Mouse (Mus musculus) MEL (cell line): ENCODE measurements around the gene Olfr1329. TPM values are rescaled to one million over a fixed set of nuclear protein-coding genes. Genes with fewer than 3 reads are reported as not detected.

Source experiments
- DNase-seq: peaks from one replicate; pipeline ENCODE4 v3.0.0; 2011; ENCODE audit warnings: low read depth, low spot score
- H3K27ac ChIP-seq: 2 replicates; pipeline ENCODE4 v1.5.1; 2012; ENCODE audit warnings: low read depth, mild to moderate bottlenecking, control low read depth, low read length, moderate library complexity; ENCODE audit not compliant: control insufficient read depth
- H3K27me3 ChIP-seq, 2 experiments: fragments of 150-350 bp in 1 of 2; sonication (generic) in 1 of 2; 2 replicates each; pipeline ENCODE4 v1.6.1; 2012; ENCODE audit warnings: low read length in 2 of 2, mild to moderate bottlenecking in 2 of 2, improper control_type of control experiment in 1 of 2, moderate library complexity in 1 of 2; ENCODE audit not compliant: insufficient read depth in 2 of 2, control insufficient read depth in 1 of 2
- H3K36me3 ChIP-seq, 2 experiments: 2 replicates each; pipeline ENCODE4 v1.6.1; 2012 to 2014; ENCODE audit warnings: low read length in 2 of 2, improper control_type of control experiment in 1 of 2, inconsistent platforms in 1 of 2, mild to moderate bottlenecking in 1 of 2; ENCODE audit not compliant: insufficient read depth in 2 of 2, control insufficient read depth in 1 of 2
- H3K4me1 ChIP-seq, 2 experiments: fragments of 150-350 bp in 1 of 2; sonication (generic) in 1 of 2; 2 replicates each; pipeline ENCODE4 v1.6.1; 2012; ENCODE audit warnings: low read length in 2 of 2, improper control_type of control experiment in 1 of 2, mild to moderate bottlenecking in 1 of 2; ENCODE audit not compliant: insufficient read depth in 2 of 2, control insufficient read depth in 1 of 2
- H3K4me3 ChIP-seq, 2 experiments: fragments of 150-350 bp in 1 of 2; sonication (generic) in 1 of 2; 2 replicates each; pipeline ENCODE4 v1.5.1; 2012; ENCODE audit warnings: low read depth in 2 of 2, low read length in 2 of 2, mild to moderate bottlenecking in 2 of 2, moderate library complexity in 2 of 2, control low read depth in 1 of 2, improper control_type of control experiment in 1 of 2; ENCODE audit not compliant: control insufficient read depth in 1 of 2, insufficient read depth in 1 of 2
- H3K79me2 ChIP-seq: 2 replicates; pipeline ENCODE4 v1.6.1; 2012; ENCODE audit warnings: mild to moderate bottlenecking, low read length, moderate library complexity; ENCODE audit not compliant: control insufficient read depth, poor library complexity, insufficient read depth
- H3K9ac ChIP-seq: 2 replicates; pipeline ENCODE4 v1.6.1; 2012; ENCODE audit warnings: low read depth, mild to moderate bottlenecking, control low read depth, low read length, moderate library complexity; ENCODE audit not compliant: control insufficient read depth, poor library complexity, severe bottlenecking
- H3K9me3 ChIP-seq: fragments of 150-350 bp; sonication (generic); replicated peaks from 2 replicates; pipeline ENCODE4 v1.6.1; 2012; ENCODE audit warnings: mild to moderate bottlenecking, low read length, improper control_type of control experiment, moderate library complexity; ENCODE audit not compliant: insufficient read depth
- BHLHE40 ChIP-seq: IDR thresholded peaks from 2 replicates; pipeline ENCODE4 v1.6.1; 2012; ENCODE audit warnings: low read depth, mild to moderate bottlenecking, inconsistent platforms, low read length, improper control_type of control experiment, borderline replicate concordance
- CHD1 ChIP-seq: IDR thresholded peaks from 2 replicates; pipeline ENCODE4 v1.6.1; 2012; ENCODE audit warnings: low read depth, mild to moderate bottlenecking, inconsistent platforms, low read length, improper control_type of control experiment
- CHD2 ChIP-seq: IDR thresholded peaks from 2 replicates; pipeline ENCODE4 v1.6.1; 2011; ENCODE audit warnings: low read length, improper control_type of control experiment
- CTCF ChIP-seq, 3 experiments: IDR thresholded peaks in 2 of 3; conservative IDR thresholded peaks in 1 of 3; 2 replicates each; pipeline ENCODE4 v1.5.1; 2011 to 2012; ENCODE audit warnings: low read length in 3 of 3, low read depth in 2 of 3, mild to moderate bottlenecking in 2 of 3, improper control_type of control experiment in 1 of 3, inconsistent platforms in 1 of 3, mixed read lengths in 1 of 3, moderate library complexity in 1 of 3; ENCODE audit not compliant: control insufficient read depth in 1 of 3, insufficient read depth in 1 of 3, poor library complexity in 1 of 3, severe bottlenecking in 1 of 3
- E2F4 ChIP-seq: IDR thresholded peaks from 2 replicates; pipeline ENCODE4 v1.6.1; 2011; ENCODE audit warnings: low read depth, low read length, improper control_type of control experiment, borderline replicate concordance
- EP300 ChIP-seq, 2 experiments: IDR thresholded peaks; 2 replicates each; pipeline ENCODE4 v1.6.1; 2011; ENCODE audit warnings: improper control_type of control experiment in 2 of 2, low read length in 2 of 2, low read depth in 1 of 2, mild to moderate bottlenecking in 1 of 2
- ETS1 ChIP-seq: IDR thresholded peaks from 2 replicates; pipeline ENCODE4 v1.6.1; 2012; ENCODE audit warnings: low read depth, mild to moderate bottlenecking, inconsistent platforms, low read length, improper control_type of control experiment, moderate library complexity
- GABPA ChIP-seq: IDR thresholded peaks from 2 replicates; pipeline ENCODE4 v1.6.1; 2012; ENCODE audit warnings: low read depth, mild to moderate bottlenecking, inconsistent platforms, low read length, improper control_type of control experiment, moderate library complexity
- GATA1 ChIP-seq: IDR thresholded peaks from 2 replicates; pipeline ENCODE4 v1.6.1; 2011; ENCODE audit warnings: low read depth, low read length, improper control_type of control experiment
- HCFC1 ChIP-seq: IDR thresholded peaks from 2 replicates; pipeline ENCODE4 v1.6.1; 2012; ENCODE audit warnings: low read depth, mild to moderate bottlenecking, inconsistent platforms, low read length, improper control_type of control experiment, moderate library complexity
- JUND ChIP-seq: IDR thresholded peaks from 2 replicates; pipeline ENCODE4 v1.6.1; 2011; ENCODE audit warnings: low read depth, mild to moderate bottlenecking, improper control_type of control experiment, low read length
- MAFK ChIP-seq: IDR thresholded peaks from 2 replicates; pipeline ENCODE4 v1.6.1; 2011; ENCODE audit warnings: low read depth, mild to moderate bottlenecking, low read length, improper control_type of control experiment, borderline replicate concordance
- MAX ChIP-seq: IDR thresholded peaks from 2 replicates; pipeline ENCODE4 v1.6.1; 2011; ENCODE audit warnings: low read length, improper control_type of control experiment
- MAZ ChIP-seq: IDR thresholded peaks from 2 replicates; pipeline ENCODE4 v1.6.1; 2012; ENCODE audit warnings: low read depth, mild to moderate bottlenecking, inconsistent platforms, low read length, improper control_type of control experiment
- MEF2A ChIP-seq: IDR thresholded peaks from 2 replicates; pipeline ENCODE4 v1.6.1; 2014; ENCODE audit warnings: low read depth, mild to moderate bottlenecking, inconsistent platforms, low read length, improper control_type of control experiment; ENCODE audit not compliant: poor library complexity, insufficient replicate concordance, severe bottlenecking; ENCODE audit errors: extremely low read depth
- MYC ChIP-seq: IDR thresholded peaks from 2 replicates; pipeline ENCODE4 v1.6.1; 2011; ENCODE audit warnings: low read depth, mild to moderate bottlenecking, low read length, improper control_type of control experiment, moderate library complexity
- NRF1 ChIP-seq: IDR thresholded peaks from 2 replicates; pipeline ENCODE4 v1.6.1; 2014; ENCODE audit warnings: low read depth, mild to moderate bottlenecking, inconsistent platforms, low read length, improper control_type of control experiment, moderate library complexity; ENCODE audit not compliant: poor library complexity, insufficient read depth, severe bottlenecking
- POLR2A ChIP-seq, 2 experiments: IDR thresholded peaks; 2 replicates each; pipeline ENCODE4 v1.6.1; 2011 to 2012; ENCODE audit warnings: low read length in 2 of 2, mild to moderate bottlenecking in 2 of 2, control low read depth in 1 of 2, improper control_type of control experiment in 1 of 2, low read depth in 1 of 2, moderate library complexity in 1 of 2; ENCODE audit not compliant: control insufficient read depth in 1 of 2, insufficient read depth in 1 of 2, poor library complexity in 1 of 2
- POLR2AphosphoS5 ChIP-seq: IDR thresholded peaks from 2 replicates; pipeline ENCODE4 v1.6.1; 2012; ENCODE audit warnings: low read depth, borderline replicate concordance, mild to moderate bottlenecking, inconsistent platforms, low read length, moderate library complexity, mixed read lengths
- RAD21 ChIP-seq: IDR thresholded peaks from 2 replicates; pipeline ENCODE4 v1.6.1; 2011; ENCODE audit warnings: mild to moderate bottlenecking, low read depth, low read length, improper control_type of control experiment
- RCOR1 ChIP-seq: IDR thresholded peaks from 2 replicates; pipeline ENCODE4 v1.6.1; 2012; ENCODE audit warnings: low read depth, mild to moderate bottlenecking, inconsistent platforms, low read length, improper control_type of control experiment
- SIN3A ChIP-seq: IDR thresholded peaks from 2 replicates; pipeline ENCODE4 v1.6.1; 2012; ENCODE audit warnings: low read length, improper control_type of control experiment, inconsistent platforms
- SMC3 ChIP-seq: IDR thresholded peaks from 2 replicates; pipeline ENCODE4 v1.6.1; 2011; ENCODE audit warnings: low read depth, low read length, improper control_type of control experiment
- TAL1 ChIP-seq: IDR thresholded peaks from 2 replicates; pipeline ENCODE4 v1.6.1; 2012; ENCODE audit warnings: mild to moderate bottlenecking, inconsistent platforms, low read length, moderate library complexity, mixed read lengths
- TCF12 ChIP-seq: IDR thresholded peaks from 2 replicates; pipeline ENCODE4 v1.6.1; 2014; ENCODE audit warnings: low read depth, mild to moderate bottlenecking, inconsistent platforms, low read length, improper control_type of control experiment, moderate library complexity
- UBTF ChIP-seq: IDR thresholded peaks from 2 replicates; pipeline ENCODE4 v1.6.1; 2012; ENCODE audit warnings: low read depth, mild to moderate bottlenecking, inconsistent platforms, low read length, improper control_type of control experiment, moderate library complexity, borderline replicate concordance; ENCODE audit not compliant: insufficient read depth
- USF2 ChIP-seq, 2 experiments: IDR thresholded peaks; 2 replicates each; pipeline ENCODE4 v1.6.1; 2011 to 2012; ENCODE audit warnings: improper control_type of control experiment in 2 of 2, low read length in 2 of 2, borderline replicate concordance in 1 of 2, inconsistent platforms in 1 of 2, low read depth in 1 of 2, mild to moderate bottlenecking in 1 of 2; ENCODE audit not compliant: insufficient read depth in 1 of 2
- ZC3H11A ChIP-seq: IDR thresholded peaks from 2 replicates; pipeline ENCODE4 v1.6.1; 2012; ENCODE audit warnings: low read depth, mild to moderate bottlenecking, inconsistent platforms, low read length, improper control_type of control experiment
- ZMIZ1 ChIP-seq: IDR thresholded peaks from 2 replicates; pipeline ENCODE4 v1.6.1; 2012; ENCODE audit warnings: low read depth, mild to moderate bottlenecking, inconsistent platforms, low read length, improper control_type of control experiment, moderate library complexity
- polyA plus RNA-seq, 2 experiments: library from polyadenylated mRNA; stranded (reverse) in 1 of 2; unstranded in 1 of 2; fragments of >175 nt in 1 of 2; fragments of >200 nt in 1 of 2; gene quantifications; 2 replicates each; pipeline versions ENCODE4 v1.2.1 to v1.2.4; 2012; ENCODE audit warnings: low replicate concordance in 2 of 2, low read depth in 1 of 2; ENCODE audit not compliant: insufficient read length in 2 of 2, insufficient read depth in 1 of 2, missing spikeins in 1 of 2
- total RNA-seq: library from RNA; depleted of rRNA; stranded (reverse); fragments of 300-350 nt; gene quantifications from 2 replicates; pipeline ENCODE4 v1.2.3, GENCODE M21; 2012

The Olfr1329 gene
- total and polyA plus RNA-seq, 3 experiments: not detected

GRCm38 (mm10) chr4:118888297-118888696, 29.0 kb downstream of the Olfr1329 start, which contains the start of gene Olfr1330:
Gene Olfr1330 (plus strand): TSS chr4:118888597.
- H3K4me1 ChIP-seq: no peaks in the 10 kb centered on the region
- H3K9ac ChIP-seq: no peak within 1 kb of the TSS
- H3K79me2 ChIP-seq: no peaks in the 10 kb centered on the region
- no peaks in the 10 kb centered on the region for H3K9me3 ChIP-seq
- H3K27ac ChIP-seq: no peak within 1 kb of the TSS
- H3K4me3 ChIP-seq: no peak within 1 kb of the TSS
- no peak for DNase-seq
- no peaks in the 10 kb centered on the region for H3K36me3 ChIP-seq
- peaks cover 0 to 2% of the 10 kb centered on the region in 2 experiments; a peak in 2 of 4 replicates for H3K27me3 ChIP-seq
- no peak for TF ChIP-seq ZMIZ1
- no peak for TF ChIP-seq SIN3A
- no peak for TF ChIP-seq MAZ
- no peak for TF ChIP-seq BHLHE40
- TF ChIP-seq NRF1: no peak
- no peak for TF ChIP-seq MAFK
- TF ChIP-seq SMC3: no peak
- no peak for TF ChIP-seq TCF12
- TF ChIP-seq MAX: no peak
- no peak for TF ChIP-seq RCOR1
- TF ChIP-seq E2F4: no peak
- TF ChIP-seq RAD21: no peak
- no peak for TF ChIP-seq EP300 (IDR thresholded peaks at IDR 0.05; ENCODE audit: low read depth in 1 of 2, low read length in 2 of 2)
- no peak for TF ChIP-seq CHD1
- no peak for TF ChIP-seq MEF2A
- no peak for TF ChIP-seq CHD2
- TF ChIP-seq POLR2A (IDR thresholded peaks at IDR 0.05; ENCODE audit: control insufficient read depth in 1 of 2, insufficient read depth in 1 of 2, low read depth in 1 of 2, low read length in 2 of 2, poor library complexity in 1 of 2): no peak
- no peak for TF ChIP-seq ZC3H11A

GRCm38 (mm10) chr4:118867566-118867965, 49.7 kb downstream of the Olfr1329 start:
- Histone ChIP-seq H3K4me3 (no peak overlapping the region), H3K4me1 (no peaks in the 10 kb centered on the region), H3K27me3 (no peaks in the 10 kb centered on the region; a peak in 1 of 4 replicates), H3K9ac (no peak overlapping the region), H3K79me2 (no peaks in the 10 kb centered on the region), H3K36me3 (no peaks in the 10 kb centered on the region)
- no peak for DNase-seq
- TF ChIP-seq HCFC1: no peak
- no peak for TF ChIP-seq MAZ
- TF ChIP-seq USF2 (IDR thresholded peaks at IDR 0.05; ENCODE audit: borderline replicate concordance in 1 of 2, insufficient read depth in 1 of 2, low read depth in 1 of 2, low read length in 2 of 2): no peak
- no peak for TF ChIP-seq EP300 (IDR thresholded peaks at IDR 0.05; ENCODE audit: low read depth in 1 of 2, low read length in 2 of 2)
- no peak for TF ChIP-seq UBTF
- TF ChIP-seq POLR2AphosphoS5: no peak
- TF ChIP-seq E2F4: no peak
- no peak for TF ChIP-seq SMC3
- no peak for TF ChIP-seq MAFK
- TF ChIP-seq MAX: no peak
- TF ChIP-seq TAL1: no peak
- no peak for TF ChIP-seq RCOR1
- no peak for TF ChIP-seq CTCF (IDR thresholded peaks at IDR 0.05 in 2 of 3, conservative IDR thresholded peaks at IDR 0.05 in 1 of 3; ENCODE audit: control insufficient read depth in 1 of 3, insufficient read depth in 1 of 3, low read depth in 2 of 3, low read length in 3 of 3, poor library complexity in 1 of 3, severe bottlenecking in 1 of 3)
- TF ChIP-seq ETS1: no peak
- no peak for TF ChIP-seq CHD2
- TF ChIP-seq GATA1: no peak
- no peak for TF ChIP-seq JUND
- TF ChIP-seq MYC: no peak
- no peak for TF ChIP-seq GABPA
- TF ChIP-seq, all 39 proteins: peak for 0
- Histone ChIP-seq H3K27ac (no peak overlapping the region), H3K9me3 (no peaks in the 10 kb centered on the region)
